Mouse (Mus musculus) hindbrain, embryonic 14.5 days (tissue): Measurements from ENCODE around the gene Krt7. TPM values are rescaled to one million over a fixed set of nuclear protein-coding genes. Genes with fewer than 3 reads are reported as not detected.

ENCODE experiments used
- ATAC-seq: fragments of 200-750 bp; cut with Nextera tagmentation; 2 replicates; pipeline ENCODE4 v1.8.0; 2017; ENCODE audit warnings: moderate number of reproducible peaks, mild to moderate bottlenecking, moderate TSS enrichment, moderate library complexity; ENCODE audit not compliant: low FRiP score
- DNase-seq: peaks from one replicate; pipeline ENCODE4 v3.0.0-alpha.2; 2015; ENCODE audit warnings: low spot score
- H3K27ac ChIP-seq: fragments of 300-500 bp; sonication (generic); 2 replicates; pipeline ENCODE4 v1.5.1; 2014; ENCODE audit warnings: mild to moderate bottlenecking, moderate library complexity
- H3K27me3 ChIP-seq: fragments of 300-500 bp; sonication (generic); 2 replicates; pipeline ENCODE4 v1.6.1; 2014; ENCODE audit warnings: mild to moderate bottlenecking, low read length, mixed read lengths; ENCODE audit not compliant: control insufficient read depth, insufficient read depth
- H3K36me3 ChIP-seq: fragments of 300-500 bp; sonication (generic); replicated peaks from 2 replicates; pipeline ENCODE4 v1.6.1; 2014; ENCODE audit not compliant: control insufficient read depth, insufficient read depth
- H3K4me1 ChIP-seq: fragments of 300-500 bp; sonication (generic); replicated peaks from 2 replicates; pipeline ENCODE4 v1.6.1; 2014; ENCODE audit warnings: antibody characterized with exemption, low read length, mixed read lengths; ENCODE audit not compliant: control insufficient read depth, insufficient read depth
- H3K4me2 ChIP-seq: fragments of 300-500 bp; sonication (generic); replicated peaks from 2 replicates; pipeline ENCODE4 v1.6.1; 2014; ENCODE audit warnings: mild to moderate bottlenecking, moderate library complexity
- H3K4me3 ChIP-seq: fragments of 300-500 bp; sonication (generic); replicated peaks from 2 replicates; pipeline ENCODE4 v1.5.1; 2014; ENCODE audit warnings: mild to moderate bottlenecking, low read length
- H3K9ac ChIP-seq: fragments of 300-500 bp; sonication (generic); 2 replicates; pipeline ENCODE4 v1.6.1; 2014
- H3K9me3 ChIP-seq: fragments of 300-500 bp; sonication (generic); 2 replicates; pipeline ENCODE4 v1.6.1; 2016; ENCODE audit warnings: low read length; ENCODE audit not compliant: control insufficient read depth
- WGBS: fragments of 180-500 bp; shearing (Covaris S2); extraction: QIAGEN DNeasy Blood & Tissue Kit; methylation state at CpG from one replicate; pipeline ENCODE4 v1.1.7; 2014; 5-methylcytosine and 5-hydroxymethylcytosine counted together
- polyA plus RNA-seq: library from polyadenylated mRNA; unstranded; fragments of >200 nt; fragmentation: Nextera tagmentation; extraction: Ambion mirVana; gene quantifications from 2 replicates; pipeline ENCODE4 v1.2.1, GENCODE M21; 2014

Krt7 gene
- polyA plus RNA-seq, 1 experiment from 2014 or later = 1.5 TPM

GRCm38 (mm10) chr15:101454774-101455173, 43.9 kb downstream of the Krt7 start:
- H3K9me3 ChIP-seq = 0 out of 2 replicates have a peak, but pooled peaks cover 8% of the 10 kb centered on the region
- 0 out of 2 replicates have a peak, but pooled peaks cover 5% of the 10 kb centered on the region for H3K4me1 ChIP-seq
- no peak overlapping the region for H3K4me2 ChIP-seq
- H3K36me3 ChIP-seq = no peaks in the 10 kb centered on the region
- H3K27ac ChIP-seq = no peak overlapping the region
- DNase-seq (no peak), ATAC-seq (no peak)
- no peak overlapping the region for H3K4me3 ChIP-seq
- no peak overlapping the region for H3K9ac ChIP-seq
- H3K27me3 ChIP-seq = no peaks in the 10 kb centered on the region
- WGBS = 91% methylated on average over 8 of the region's 8 CpGs

DNA sequence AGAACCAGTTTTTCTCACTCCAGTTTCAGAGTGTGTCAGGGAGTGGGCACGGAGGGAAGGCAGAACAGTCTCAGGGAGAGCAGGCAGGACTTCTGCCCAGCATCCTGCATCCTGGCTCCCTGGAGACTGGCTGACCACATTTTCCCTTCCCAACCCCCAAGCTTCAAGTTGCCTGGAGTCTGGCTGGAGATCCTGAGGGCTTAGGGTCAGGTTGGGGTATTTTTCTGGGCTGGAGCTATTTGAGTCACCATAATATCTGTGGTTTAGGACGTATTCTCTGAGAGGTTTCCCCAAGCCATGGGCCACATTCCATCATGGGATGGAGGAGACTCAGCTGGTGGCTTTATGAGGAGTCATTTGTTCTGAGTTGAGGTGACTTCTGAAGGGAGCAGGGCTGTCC, 44.4 kb downstream of the Krt7 start:
- ATAC-seq (no peak), DNase-seq (no peak)
- H3K27me3 ChIP-seq = no peaks in the 10 kb centered on the region
- H3K36me3 ChIP-seq = no peaks in the 10 kb centered on the region
- H3K4me2 ChIP-seq = no peak overlapping the region
- H3K9ac ChIP-seq = no peak overlapping the region
- no peak overlapping the region for H3K27ac ChIP-seq
- 84% methylated on average over 2 of the region's 2 CpGs for WGBS
- H3K9me3 ChIP-seq = 0 out of 2 replicates have a peak, but pooled peaks cover 8% of the 10 kb centered on the region
- H3K4me1 ChIP-seq = 0 out of 2 replicates have a peak, but pooled peaks cover 5% of the 10 kb centered on the region
- no peak overlapping the region for H3K4me3 ChIP-seq

GRCm38 (mm10) chr15:101455891-101456290, 45.0 kb downstream of the Krt7 start:
- Histone ChIP-seq H3K27me3 (no peaks in the 10 kb centered on the region), H3K9me3 (0 out of 2 replicates have a peak, but pooled peaks cover 8% of the 10 kb centered on the region), H3K4me1 (0 out of 2 replicates have a peak, but pooled peaks cover 5% of the 10 kb centered on the region), H3K4me3 (no peak overlapping the region), H3K36me3 (no peaks in the 10 kb centered on the region), H3K9ac (no peak overlapping the region), H3K27ac (no peak overlapping the region), H3K4me2 (no peak overlapping the region)
- ATAC-seq (no peak), DNase-seq (no peak)
- WGBS = 90% methylated on average over 6 of the region's 6 CpGs

- H3K9ac ChIP-seq = no peak overlapping the region
- H3K27ac ChIP-seq = no peak overlapping the region
- 31% methylated on average over 16 of the region's 16 CpGs for WGBS
- no peaks in the 10 kb centered on the region for H3K27me3 ChIP-seq
- ATAC-seq (no peak), DNase-seq (peak; percentile 34)
- 0 out of 2 replicates have a peak, but pooled peaks cover 8% of the 10 kb centered on the region for H3K9me3 ChIP-seq
- H3K4me3 ChIP-seq = no peak overlapping the region
- 0 out of 2 replicates have a peak, but pooled peaks cover 5% of the 10 kb centered on the region for H3K4me1 ChIP-seq
- H3K36me3 ChIP-seq = no peaks in the 10 kb centered on the region
- H3K4me2 ChIP-seq = no peak overlapping the region
These were observed 47.6 kb downstream of the Krt7 start for GRCm38 (mm10) chr15:101458361-101458930.

GRCm38 (mm10) chr15:101459283-101459682, 48.4 kb downstream of the Krt7 start:
- 0 out of 2 replicates have a peak, but pooled peaks cover 8% of the 10 kb centered on the region for H3K9me3 ChIP-seq
- H3K4me2 ChIP-seq = no peak overlapping the region
- no peaks in the 10 kb centered on the region for H3K27me3 ChIP-seq
- 84% methylated on average over 14 of the region's 14 CpGs for WGBS
- no peak overlapping the region for H3K27ac ChIP-seq
- DNase-seq (no peak), ATAC-seq (no peak)
- 0 out of 2 replicates have a peak, but pooled peaks cover 5% of the 10 kb centered on the region for H3K4me1 ChIP-seq
- H3K4me3 ChIP-seq = no peak overlapping the region
- H3K9ac ChIP-seq = no peak overlapping the region
- no peaks in the 10 kb centered on the region for H3K36me3 ChIP-seq

DNA sequence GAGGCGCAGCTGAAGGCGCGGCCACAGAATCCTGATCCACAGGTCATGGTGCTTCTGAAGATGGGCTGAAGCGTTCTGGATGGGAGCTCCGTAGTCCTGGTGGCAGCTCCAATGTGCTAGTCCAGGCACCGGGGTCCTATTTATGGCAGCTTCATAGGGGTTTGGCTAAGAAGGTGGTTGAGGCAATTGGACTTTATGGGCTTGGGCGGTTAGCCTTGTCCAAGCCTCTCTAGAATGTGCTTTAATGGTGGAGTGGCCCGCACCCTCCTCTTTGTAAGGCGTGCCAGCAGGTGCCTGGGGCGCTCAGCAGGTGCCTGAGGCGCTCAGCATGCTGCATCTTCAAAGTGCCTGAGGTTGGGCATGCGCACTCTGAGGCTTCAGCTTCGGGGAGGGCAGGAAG, 52.8 kb downstream of the Krt7 start, which contains the start of gene Krt81:
Gene Krt81, minus strand, starts transcription at position 101 of the 400 bp plus-strand sequence.
- no peak within 1 kb of the TSS for H3K9ac ChIP-seq
- DNase-seq (no peak), ATAC-seq (no peak)
- no peaks in the 10 kb centered on the region for H3K36me3 ChIP-seq
- no peaks in the 10 kb centered on the region for H3K9me3 ChIP-seq
- no peak within 1 kb of the TSS for H3K4me2 ChIP-seq
- H3K4me1 ChIP-seq = 0 out of 2 replicates have a peak, but pooled peaks cover 5% of the 10 kb centered on the region
- H3K27me3 ChIP-seq = no peaks in the 10 kb centered on the region
- H3K4me3 ChIP-seq = no peak within 1 kb of the TSS
- no peak within 1 kb of the TSS for H3K27ac ChIP-seq
- 87% methylated on average over 13 of the region's 13 CpGs for WGBS

DNA sequence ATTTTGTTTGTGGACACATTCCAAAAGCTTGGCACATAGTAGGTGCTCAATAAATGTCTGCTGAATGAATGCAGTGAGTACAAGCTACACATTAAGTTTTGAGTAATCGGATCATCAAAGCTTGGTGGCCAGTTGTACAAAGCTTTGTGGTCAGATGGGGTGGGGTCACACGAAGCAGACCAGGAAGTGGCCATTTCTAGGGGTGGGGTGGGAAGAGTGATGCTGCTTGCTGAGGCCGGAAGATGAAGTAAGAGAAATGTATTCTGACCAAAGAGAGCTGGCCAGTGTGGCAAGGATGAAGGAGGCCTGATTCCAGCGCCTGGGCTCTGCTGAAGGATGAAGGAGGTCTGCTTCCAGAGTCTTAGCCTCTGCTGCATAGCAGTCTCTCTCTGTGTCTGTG, 58.2 kb downstream of the Krt7 start:
- H3K4me2 ChIP-seq = no peak overlapping the region
- H3K4me3 ChIP-seq = no peak overlapping the region
- no peaks in the 10 kb centered on the region for H3K9me3 ChIP-seq
- ATAC-seq (no peak), DNase-seq (no peak)
- no peaks in the 10 kb centered on the region for H3K27me3 ChIP-seq
- H3K36me3 ChIP-seq = no peaks in the 10 kb centered on the region
- 84% methylated on average over 4 of the region's 4 CpGs for WGBS
- no peak overlapping the region for H3K9ac ChIP-seq
- no peaks in the 10 kb centered on the region for H3K4me1 ChIP-seq
- no peak overlapping the region for H3K27ac ChIP-seq

DNA sequence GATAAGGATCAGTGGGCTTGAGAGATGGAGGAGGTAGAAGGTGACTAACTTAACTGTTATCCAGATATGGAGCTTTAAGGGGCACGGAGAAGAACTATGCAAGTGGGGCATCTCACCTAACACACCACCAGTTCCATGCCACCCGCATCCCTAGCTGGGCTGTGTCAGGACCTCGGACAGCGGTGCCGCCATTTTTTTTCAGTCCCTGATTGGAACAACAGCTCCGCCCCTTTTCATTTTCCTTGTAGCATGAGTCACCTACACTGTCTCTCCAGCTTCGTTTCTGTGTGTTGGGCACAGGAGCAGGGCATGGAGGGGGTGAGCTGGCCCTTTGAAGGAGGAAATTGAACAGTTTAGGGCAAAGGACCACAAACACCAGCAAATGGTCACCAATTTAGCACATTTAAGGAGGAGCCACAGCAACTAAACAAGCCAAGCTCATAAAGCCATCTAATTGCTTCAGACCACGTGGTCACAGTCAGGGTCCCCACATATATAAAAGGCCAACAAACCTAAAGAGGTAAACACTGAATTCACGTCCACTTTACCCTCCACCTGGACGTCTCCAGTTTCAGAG, 62.2 kb downstream of the Krt7 start, which contains the start of gene Krt86:
Gene Krt86, plus strand, starts transcription at position 527 of the 577 bp plus-strand sequence.
- ATAC-seq = no peak
- H3K9ac ChIP-seq = no peak within 1 kb of the TSS
- DNase-seq = no peak
- H3K4me3 ChIP-seq = no peak within 1 kb of the TSS
- H3K4me1 ChIP-seq = no peaks in the 10 kb centered on the region
- no peaks in the 10 kb centered on the region for H3K36me3 ChIP-seq
- H3K4me2 ChIP-seq = no peak within 1 kb of the TSS
- H3K9me3 ChIP-seq = no peaks in the 10 kb centered on the region
- no peaks in the 10 kb centered on the region for H3K27me3 ChIP-seq
- no peak within 1 kb of the TSS for H3K27ac ChIP-seq
- 38% methylated on average over 10 of the region's 10 CpGs for WGBS

DNA sequence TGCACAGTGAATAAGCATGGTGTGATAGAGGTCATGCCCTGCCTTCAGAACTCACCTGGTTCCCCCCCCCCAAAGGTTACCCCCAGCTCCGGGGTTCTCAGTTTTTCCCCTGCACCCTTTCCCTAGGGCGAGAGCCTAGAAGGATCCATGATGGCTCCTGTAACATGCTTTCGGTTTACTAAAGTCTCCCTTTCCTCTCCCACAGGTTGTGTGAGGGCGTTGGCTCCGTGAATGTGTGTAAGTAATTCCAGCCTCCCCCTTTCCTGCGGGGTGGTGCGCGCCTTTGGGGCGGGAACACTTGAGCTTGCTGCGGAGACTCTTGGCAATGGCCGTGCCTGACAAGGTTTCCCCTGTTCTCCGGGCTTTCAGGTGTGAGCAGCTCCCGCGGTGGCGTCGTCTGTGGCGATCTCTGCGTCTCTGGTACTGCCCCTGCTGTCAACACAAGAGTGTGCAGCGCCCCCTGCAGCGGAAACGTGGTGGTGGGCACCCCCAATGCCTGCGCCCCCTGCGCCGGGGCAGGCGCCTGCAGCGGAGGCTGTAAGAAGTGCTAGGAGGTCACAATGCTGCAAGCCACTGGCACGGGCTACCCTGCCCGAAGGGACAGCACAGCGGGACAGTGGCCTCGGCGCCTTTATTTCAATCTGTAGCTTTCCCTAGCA, 68.3 kb downstream of the Krt7 start:
- 10% methylated on average over 31 of the region's 31 CpGs for WGBS
- peak overlapping the region; percentile 21 for H3K4me3 ChIP-seq
- H3K9me3 ChIP-seq = no peaks in the 10 kb centered on the region
- no peak overlapping the region for H3K27ac ChIP-seq
- ATAC-seq (no peak), DNase-seq (peak; percentile 39)
- H3K27me3 ChIP-seq = no peaks in the 10 kb centered on the region
- peaks cover 9% of the 10 kb centered on the region; the same call in 1 of the 2 replicates for H3K4me1 ChIP-seq
- H3K4me2 ChIP-seq = peak overlapping the region; percentile 52
- no peak overlapping the region for H3K9ac ChIP-seq
- no peaks in the 10 kb centered on the region for H3K36me3 ChIP-seq
